38 mouse cellular contexts compared by ENCODE assay signal in genomic region chr11:82010115-82010514, GRCm38 (mm10). TPM values are rescaled to one million over a fixed set of nuclear protein-coding genes. Genes with fewer than 3 reads are reported as not detected.
DNase-seq lines count a peak whose midpoint lies in the region; TF ChIP-seq lines count a peak whose summit lies in the region.
"Had no signal": no experiment of that assay in that cellular context is flagged by ENCODE, and none has a peak within 500 bp of the region (broad histone marks: within the 10 kb centered on the region; RNA-seq: fewer than 3 reads in every experiment).

No protein-coding gene starts in this region.

- no peaks in the 10 kb centered on the region for H3K27me3 ChIP-seq in heart, adult 2 months (ENCODE audit: control insufficient read depth, insufficient read depth, low read length)
- H3K27me3 ChIP-seq: embryonic facial prominence, embryonic 13.5 days; forebrain, embryonic 12.5 days; forebrain, embryonic 15.5 days; heart, embryonic 13.5 days; Patski had no signal

- TF ChIP-seq CTCF in heart, adult 2 months (IDR thresholded peaks at IDR 0.05): 0 out of 2 replicates have a peak, but pooled peaks have one; percentile 8

- no peak for DNase-seq in heart, adult 2 months
- no peak for DNase-seq in heart, adult 8-10 months (ENCODE audit: low spot score)
- peak; percentile 17 to 54 for DNase-seq in left cerebral cortex, postnatal 14 days (ENCODE audit: low spot score in 2 of 2)
- DNase-seq in left cerebral cortex, adult 8-10 months (ENCODE audit: low spot score in 2 of 2): no peak
- peak; percentile 42 for DNase-seq in brain, adult 2 months (ENCODE audit: low read depth, low spot score)
- no peak for DNase-seq in adrenal gland, postnatal 14 days
- DNase-seq: adrenal gland, postnatal 10 days; B cell, adult 2 months; cerebellum, adult 11-12 months; cerebellum, adult 8-10 months; cerebellum, postnatal 10 days; cerebellum, postnatal 36 days; embryo, embryonic 11 days; gastrocnemius, adult 2 months; gastrocnemius, postnatal 14 days; heart, adult 11 months; heart, postnatal 14 days; heart, postnatal 4 days had no signal

- no peak overlapping the region for H3K9ac ChIP-seq in heart, adult 2 months (ENCODE audit: low read depth, low read length)
- H3K9ac ChIP-seq: embryonic facial prominence, embryonic 13.5 days; forebrain, embryonic 12.5 days; forebrain, embryonic 15.5 days; heart, embryonic 13.5 days; hindbrain, embryonic 14.5 days had no signal

- no peak overlapping the region for H3K4me3 ChIP-seq in heart, adult 2 months
- H3K4me3 ChIP-seq: embryonic facial prominence, embryonic 10.5 days; embryonic facial prominence, embryonic 13.5 days; erythroblast, embryonic 14.5 days; forebrain, embryonic 12.5 days; forebrain, embryonic 15.5 days; gastrocnemius, adult 2 months; heart, embryonic 10.5 days; heart, embryonic 13.5 days had no signal

- 82% methylated on average over 3 of the region's 3 CpGs for WGBS in heart, adult 2 months

- TF ChIP-seq EP300 in heart, adult 2 months (IDR thresholded peaks at IDR 0.05; ENCODE audit: insufficient read depth, low read depth, low read length): no peak

- H3K79me2 ChIP-seq in heart, adult 2 months (replicated peaks; ENCODE audit: control insufficient read depth, insufficient read depth, low read length): no peaks in the 10 kb centered on the region

- TF ChIP-seq POLR2A in heart, adult 2 months (IDR thresholded peaks at IDR 0.05; ENCODE audit: insufficient read depth, low read depth, low read length): no peak

- no peak overlapping the region for H3K27ac ChIP-seq in heart, adult 2 months
- H3K27ac ChIP-seq: embryonic facial prominence, embryonic 10.5 days; embryonic facial prominence, embryonic 13.5 days; forebrain, embryonic 12.5 days; forebrain, embryonic 15.5 days; gastrocnemius, adult 2 months; heart, embryonic 10.5 days; heart, embryonic 13.5 days; hindbrain, embryonic 14.5 days; hindbrain, postnatal 0 days had no signal

- H3K4me1 ChIP-seq in heart, adult 2 months (ENCODE audit: control insufficient read depth, insufficient read depth, low read length): peaks cover 17% of the 10 kb centered on the region
- H3K4me1 ChIP-seq: forebrain, embryonic 15.5 days had no signal

- intact Hi-C loops in heart, adult 2 months (cut with DNase I): no loop called here
- intact Hi-C loops in left cerebral cortex, postnatal 14 days (cut with DNase I): no loop called here

- no peaks in the 10 kb centered on the region for H3K36me3 ChIP-seq in heart, adult 2 months (ENCODE audit: control insufficient read depth, insufficient read depth, low read length)
- H3K36me3 ChIP-seq: embryonic facial prominence, embryonic 10.5 days; embryonic facial prominence, embryonic 13.5 days; forebrain, embryonic 12.5 days; forebrain, embryonic 15.5 days; G1E; heart, embryonic 10.5 days; heart, embryonic 13.5 days had no signal

RNA-seq across cellular contexts. Expression of gene Ccl2, which starts 25.3 kb away (rescaled TPM):
- total RNA-seq in heart, adult 2 months (2021): 1 to 10 TPM; 1.1 to 1.6 TPM
- 4.6 and 5.5 TPM in 2 replicates for polyA plus RNA-seq in heart, adult 2 months (2012; rRNA removed)
- 1 to 10 TPM in 3 of 4 experiments, under 1 TPM in 1; 0.69 to 2.7 (median 1.7) TPM for total RNA-seq in heart, adult 8-10 months (2022)
- not detected for total RNA-seq in left cerebral cortex, postnatal 14 days (2021)
- not detected for total RNA-seq in left cerebral cortex, adult 8-10 months (2022)
- total RNA-seq in adrenal gland, postnatal 14 days (2021): 1.4 and 1.9 TPM in 2 replicates
- total RNA-seq: G1E; hindbrain, postnatal 0 days had no signal
- polyA plus RNA-seq: erythroblast, embryonic 14.5 days; G1E had no signal

RNA-seq across cellular contexts. Expression of gene Gm17268, which starts 28.2 kb away (rescaled TPM):
- total RNA-seq in heart, adult 2 months (2021): not detected
- not detected in 2 replicates for polyA plus RNA-seq in heart, adult 2 months (2012; rRNA removed)
- not detected for total RNA-seq in heart, adult 8-10 months (2022)
- not detected for total RNA-seq in left cerebral cortex, postnatal 14 days (2021)
- total RNA-seq in left cerebral cortex, adult 8-10 months (2022): not detected
- not detected in 2 replicates for total RNA-seq in adrenal gland, postnatal 14 days (2021)
- total RNA-seq: adrenal gland, adult 18-20 months; adrenal gland, postnatal 10 days; adrenal gland, postnatal 4 days; CH12.LX; G1E; gastrocnemius, adult 2 months; gastrocnemius, postnatal 14 days; gastrocnemius, postnatal 4 days; heart, postnatal 14 days; heart, postnatal 4 days; hindbrain, postnatal 0 days had no signal
- polyA plus RNA-seq: brain, embryonic 14.5 days; cortical plate, adult 2 months; embryonic facial prominence, embryonic 10.5 days; embryonic facial prominence, embryonic 13.5 days; erythroblast, embryonic 14.5 days; forebrain, embryonic 12.5 days; forebrain, embryonic 15.5 days; G1E; heart, embryonic 10.5 days; heart, embryonic 13.5 days; heart, embryonic 16.5 days; hindbrain, embryonic 11.5 days; hindbrain, embryonic 14.5 days; hindbrain, postnatal 0 days; intestine, embryonic 14.5 days; Patski had no signal

RNA-seq across cellular contexts. Expression of gene Ccl7, which starts 35.4 kb away (rescaled TPM):
- 1 to 10 TPM in 1 of 2 experiments, under 1 TPM in 1; 0.68 to 1.7 TPM for total RNA-seq in heart, adult 2 months (2021)
- 1.1 and 1.4 TPM in 2 replicates for polyA plus RNA-seq in heart, adult 2 months (2012; rRNA removed)
- total RNA-seq in heart, adult 8-10 months (2022): 1 to 10 TPM in 2 of 4 experiments, under 1 TPM in 1, not detected in 1; 0.57 to 1.3 (median 1.1) TPM
- under 1 TPM in 1 of 2 experiments, not detected in 1; 0.59 TPM for total RNA-seq in left cerebral cortex, postnatal 14 days (2021)
- total RNA-seq in left cerebral cortex, adult 8-10 months (2022): not detected
- total RNA-seq in adrenal gland, postnatal 14 days (2021): not detected in 2 replicates
- total RNA-seq: adrenal gland, postnatal 4 days; CH12.LX; G1E; gastrocnemius, adult 2 months had no signal
- polyA plus RNA-seq: embryonic facial prominence, embryonic 10.5 days; erythroblast, embryonic 14.5 days; G1E; hindbrain, embryonic 11.5 days had no signal

RNA-seq across cellular contexts. Expression of gene Asic2, which starts 41.9 kb away (rescaled TPM):
- total RNA-seq in heart, adult 2 months (2021): not detected
- 0.06 TPM in 1 of 2 replicates, not detected in the other for polyA plus RNA-seq in heart, adult 2 months (2012; rRNA removed)
- total RNA-seq in heart, adult 8-10 months (2022): under 1 TPM in 1 of 4 experiments, not detected in 3; 0.08 TPM
- 10 to 100 TPM; 94.7 to 97.6 TPM for total RNA-seq in left cerebral cortex, postnatal 14 days (2021)
- total RNA-seq in left cerebral cortex, adult 8-10 months (2022): 10 to 100 TPM; 60.0 to 62.0 (median 60.9) TPM
- total RNA-seq in adrenal gland, postnatal 14 days (2021): 1.7 and 2.7 TPM in 2 replicates
- total RNA-seq: CH12.LX; heart, postnatal 14 days had no signal
- polyA plus RNA-seq: erythroblast, embryonic 14.5 days; G1E; heart, embryonic 16.5 days had no signal

RNA-seq across cellular contexts. Expression of gene Ccl11, which starts 47.5 kb away (rescaled TPM):
- 1 to 10 TPM; 1.7 to 3.6 TPM for total RNA-seq in heart, adult 2 months (2021)
- 3.1 and 5.9 TPM in 2 replicates for polyA plus RNA-seq in heart, adult 2 months (2012; rRNA removed)
- total RNA-seq in heart, adult 8-10 months (2022): 1 to 10 TPM; 2.4 to 5.2 (median 3.8) TPM
- total RNA-seq in left cerebral cortex, postnatal 14 days (2021): under 1 TPM; 0.42 to 0.55 TPM
- total RNA-seq in left cerebral cortex, adult 8-10 months (2022): under 1 TPM in 2 of 4 experiments, not detected in 2; 0.49 to 0.62 TPM
- total RNA-seq in adrenal gland, postnatal 14 days (2021): 5.1 and 7.8 TPM in 2 replicates
- total RNA-seq: CH12.LX, G1E had no signal
- polyA plus RNA-seq: cortical plate, adult 2 months; embryonic facial prominence, embryonic 10.5 days; erythroblast, embryonic 14.5 days; forebrain, embryonic 12.5 days; forebrain, embryonic 15.5 days; G1E; heart, embryonic 10.5 days; hindbrain, embryonic 11.5 days; Patski had no signal

Comparison
In these comparisons a context has a peak if more than half of its experiments do, and no peak if none do; other contexts are left out.
1. DNase-seq: peak in left cerebral cortex, postnatal 14 days (2 of 2) and brain, adult 2 months (single experiment); none in heart, adult 2 months (0 of 2), heart, adult 8-10 months (single experiment), left cerebral cortex, adult 8-10 months (0 of 2) and adrenal gland, postnatal 14 days (single experiment).